ENCODE assay signal across 8 mouse cellular contexts in the genomic region with DNA sequence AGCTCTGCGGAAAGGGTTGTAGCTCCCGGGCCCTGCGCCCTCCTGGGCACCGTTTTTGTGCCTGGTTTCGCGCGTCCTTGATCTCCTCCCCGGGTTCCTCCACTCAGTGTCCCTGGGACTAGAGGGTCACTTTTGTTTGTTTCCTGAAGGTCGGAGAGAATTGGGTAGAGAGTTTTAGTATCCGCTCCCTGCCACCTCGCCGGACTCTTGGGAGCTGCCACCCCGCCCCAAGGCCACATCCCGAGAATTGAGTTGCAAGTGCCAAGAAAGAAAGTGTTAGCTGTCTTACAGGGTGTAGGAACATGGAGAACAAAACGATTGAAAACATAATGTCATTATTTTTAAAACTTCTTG. TPM values are rescaled to one million over a fixed set of nuclear protein-coding genes. Genes with fewer than 3 reads are reported as not detected.
DNase-seq lines count a peak whose midpoint lies in the region; ATAC-seq and TF ChIP-seq lines count a peak whose summit lies in the region.

No protein-coding gene starts in this region.

- no peak for DNase-seq in kidney, adult 18-20 months
- no peak for DNase-seq in hindbrain, embryonic 10.5 days (ENCODE audit: low spot score)
- DNase-seq in gastrocnemius, adult 18-20 months (ENCODE audit: low spot score), result no peak
- no peak for DNase-seq in retina, postnatal 1 day
- DNase-seq in kidney, postnatal 14 days, result no peak

- peak overlapping the region; percentile 69 for H3K4me2 ChIP-seq in kidney, embryonic 14.5 days (replicated peaks; ENCODE audit: low read depth, low read length)

- peak overlapping the region; percentile 94 for H3K9ac ChIP-seq in kidney, embryonic 14.5 days (ENCODE audit: low read depth, low read length)

- no peak for TF ChIP-seq POLR2A in bone marrow, adult 2 months (IDR thresholded peaks at IDR 0.05; ENCODE audit: borderline replicate concordance, control insufficient read depth, low read depth, low read length)

- no peaks in the 10 kb centered on the region for H3K27me3 ChIP-seq in kidney, embryonic 14.5 days (ENCODE audit: control insufficient read depth, insufficient read depth, low read length)
- H3K27me3 ChIP-seq in hindbrain, embryonic 10.5 days (ENCODE audit: insufficient read depth, poor library complexity, severe bottlenecking), result no peaks in the 10 kb centered on the region

- no peak for TF ChIP-seq CTCF in bone marrow, adult 2 months (IDR thresholded peaks at IDR 0.05; ENCODE audit: control insufficient read depth, insufficient read depth, low read length)

- under 1% methylated on average over 15 of the region's 15 CpGs for WGBS in kidney, embryonic 14.5 days
- under 1% methylated on average over 15 of the region's 15 CpGs for WGBS in bone marrow, adult 2 months
- WGBS in hindbrain, embryonic 10.5 days, result under 1% methylated on average over 15 of the region's 15 CpGs

- no peak; the same call in 1 of the 2 replicates for ATAC-seq in kidney, embryonic 14.5 days (ENCODE audit: low FRiP score, low TSS enrichment)
- ATAC-seq in megakaryocyte-erythroid progenitor cell, adult 5-6 weeks (replicated peaks; ENCODE audit: low FRiP score, low TSS enrichment, poor library complexity, severe bottlenecking), result 0 out of 2 replicates have a peak, but pooled peaks have one; percentile 2

- peak overlapping the region; percentile 84 for H3K27ac ChIP-seq in kidney, embryonic 14.5 days (ENCODE audit: low read depth, low read length)
- H3K27ac ChIP-seq in bone marrow, adult 2 months (ENCODE audit: control insufficient read depth, insufficient read depth, low read depth, low read length, poor library complexity), result peak overlapping the region; percentile 27; the same call in 1 of the 2 replicates
- H3K27ac ChIP-seq in hindbrain, embryonic 10.5 days, result peak overlapping the region; percentile 96

- no peaks in the 10 kb centered on the region for H3K36me3 ChIP-seq in kidney, embryonic 14.5 days (ENCODE audit: control insufficient read depth, insufficient read depth, low read length)
- no peaks in the 10 kb centered on the region for H3K36me3 ChIP-seq in hindbrain, embryonic 10.5 days

- H3K9me3 ChIP-seq in kidney, embryonic 14.5 days (ENCODE audit: control insufficient read depth, low read length), result no peaks in the 10 kb centered on the region
- no peaks in the 10 kb centered on the region for H3K9me3 ChIP-seq in hindbrain, embryonic 10.5 days

- peak overlapping the region; percentile 96 for H3K4me3 ChIP-seq in kidney, embryonic 14.5 days (ENCODE audit: low read length)
- H3K4me3 ChIP-seq in bone marrow, adult 2 months (replicated peaks; ENCODE audit: control insufficient read depth, low read depth, low read length), result peak overlapping the region; percentile 96
- peak overlapping the region; percentile 79 for H3K4me3 ChIP-seq in hindbrain, embryonic 10.5 days

- 0 out of 2 replicates have a peak, but pooled peaks cover 9% of the 10 kb centered on the region for H3K4me1 ChIP-seq in kidney, embryonic 14.5 days (ENCODE audit: control insufficient read depth, insufficient read depth, low read length)
- no peaks in the 10 kb centered on the region; the same call in 1 of the 2 replicates for H3K4me1 ChIP-seq in bone marrow, adult 2 months (ENCODE audit: control insufficient read depth, insufficient read depth, low read length)
- H3K4me1 ChIP-seq in hindbrain, embryonic 10.5 days (replicated peaks), result peaks cover 18% of the 10 kb centered on the region

RNA-seq across cellular contexts. Expression of a gene that starts 0.5 kb away (rescaled TPM):
- polyA plus RNA-seq in kidney, embryonic 14.5 days (2014; fragmentation: Nextera tagmentation; extraction: Ambion mirVana), result 195 and 382 TPM in 2 replicates
- 18.1 and 57.8 TPM in 2 replicates for polyA plus RNA-seq in bone marrow, adult 2 months (2011; ENCODE audit: insufficient read depth, insufficient read length, low replicate concordance, missing spikeins)
- 205 and 242 TPM in 2 replicates for polyA plus RNA-seq in hindbrain, embryonic 10.5 days (2016; fragmentation: Nextera tagmentation; extraction: Ambion mirVana)
- total RNA-seq in megakaryocyte-erythroid progenitor cell, adult 5-6 weeks (2014; fragmentation: Nextera tagmentation), result 46.1 and 46.8 TPM in 2 replicates
- 157 and 164 TPM in 2 replicates for total RNA-seq in megakaryocyte-erythroid progenitor cell, adult 5-6 weeks (2017)
- 10 to 100 TPM; 71.3 to 96.1 TPM for total RNA-seq in gastrocnemius, adult 18-20 months (2021)

RNA-seq across cellular contexts. Expression of a gene that starts 29.4 kb away (rescaled TPM):
- 0.19 TPM in 1 of 2 replicates, not detected in the other for polyA plus RNA-seq in kidney, embryonic 14.5 days (2014; fragmentation: Nextera tagmentation; extraction: Ambion mirVana)
- polyA plus RNA-seq in bone marrow, adult 2 months (2011; ENCODE audit: insufficient read depth, insufficient read length, low replicate concordance, missing spikeins), result not detected in 2 replicates
- polyA plus RNA-seq in hindbrain, embryonic 10.5 days (2016; fragmentation: Nextera tagmentation; extraction: Ambion mirVana), result 0.22 TPM in 1 of 2 replicates, not detected in the other
- total RNA-seq in megakaryocyte-erythroid progenitor cell, adult 5-6 weeks (2014; fragmentation: Nextera tagmentation), result not detected in 2 replicates
- not detected in 2 replicates for total RNA-seq in megakaryocyte-erythroid progenitor cell, adult 5-6 weeks (2017)
- total RNA-seq in gastrocnemius, adult 18-20 months (2021), result not detected

RNA-seq across cellular contexts. Expression of a gene that starts 39.9 kb away (rescaled TPM):
- 0.87 and 0.90 TPM in 2 replicates for polyA plus RNA-seq in kidney, embryonic 14.5 days (2014; fragmentation: Nextera tagmentation; extraction: Ambion mirVana)
- not detected in 2 replicates for polyA plus RNA-seq in bone marrow, adult 2 months (2011; ENCODE audit: insufficient read depth, insufficient read length, low replicate concordance, missing spikeins)
- polyA plus RNA-seq in hindbrain, embryonic 10.5 days (2016; fragmentation: Nextera tagmentation; extraction: Ambion mirVana), result 0.17 and 0.21 TPM in 2 replicates
- total RNA-seq in megakaryocyte-erythroid progenitor cell, adult 5-6 weeks (2014; fragmentation: Nextera tagmentation), result not detected in 2 replicates
- total RNA-seq in megakaryocyte-erythroid progenitor cell, adult 5-6 weeks (2017), result not detected in 2 replicates
- total RNA-seq in gastrocnemius, adult 18-20 months (2021), result under 1 TPM in 1 of 2 experiments, not detected in 1; 0.26 TPM

RNA-seq across cellular contexts. Expression of a gene that starts 47.8 kb away (rescaled TPM):
- 22.8 and 30.3 TPM in 2 replicates for polyA plus RNA-seq in kidney, embryonic 14.5 days (2014; fragmentation: Nextera tagmentation; extraction: Ambion mirVana)
- 4.1 TPM in 1 of 2 replicates, not detected in the other for polyA plus RNA-seq in bone marrow, adult 2 months (2011; ENCODE audit: insufficient read depth, insufficient read length, low replicate concordance, missing spikeins)
- 21.5 and 22.4 TPM in 2 replicates for polyA plus RNA-seq in hindbrain, embryonic 10.5 days (2016; fragmentation: Nextera tagmentation; extraction: Ambion mirVana)
- not detected in 2 replicates for total RNA-seq in megakaryocyte-erythroid progenitor cell, adult 5-6 weeks (2014; fragmentation: Nextera tagmentation)
- not detected in 2 replicates for total RNA-seq in megakaryocyte-erythroid progenitor cell, adult 5-6 weeks (2017)
- total RNA-seq in gastrocnemius, adult 18-20 months (2021), result 10 to 100 TPM; 11.8 to 12.2 TPM

Comparison
In these comparisons a context has a peak if more than half of its experiments do, and no peak if none do; other contexts are left out.
1. H3K27ac ChIP-seq: peak in every context shown above with its lines; median percentile 96 in hindbrain, embryonic 10.5 days; 84 in kidney, embryonic 14.5 days; 27 in bone marrow, adult 2 months.